ENCODE assay signal across 24 mouse cellular contexts in the genomic region with DNA sequence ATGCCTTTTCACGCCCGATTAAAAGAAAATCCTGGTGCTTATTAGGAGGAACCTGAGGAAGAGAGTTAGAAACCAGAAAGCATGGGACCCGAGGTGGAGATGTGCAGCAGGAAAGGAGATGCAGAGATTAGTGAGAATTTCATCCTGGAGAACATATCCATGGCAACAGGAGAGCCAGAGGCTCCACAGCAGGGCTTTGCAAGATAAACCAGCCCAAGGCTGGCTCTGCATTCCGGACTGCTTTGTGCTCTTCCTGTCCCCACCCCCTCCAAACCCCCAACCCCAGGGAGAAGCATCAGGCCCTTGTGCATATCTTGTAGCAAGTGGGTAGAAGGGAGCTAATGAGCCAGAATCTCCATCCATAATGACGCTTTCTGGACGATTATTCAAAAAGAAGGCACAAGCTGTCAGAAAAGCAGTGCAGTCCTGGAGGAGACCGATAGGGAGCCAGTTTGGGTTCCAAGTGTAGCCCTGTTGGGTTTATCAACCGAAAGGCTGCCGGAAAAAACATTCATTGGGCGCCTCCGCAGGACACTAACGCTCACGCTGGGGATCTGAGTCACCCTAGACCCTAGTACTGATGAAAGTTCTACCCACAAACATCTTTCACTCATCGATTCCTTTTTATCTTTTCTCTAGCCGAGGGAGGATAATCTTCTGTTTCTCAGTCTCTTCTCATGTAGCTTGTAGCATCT. TPM values are rescaled to one million over a fixed set of nuclear protein-coding genes. Genes with fewer than 3 reads are reported as not detected.
A peak's percentile ranks its signal among the peaks of the same experiment; 100 is the strongest.
DNase-seq lines count a peak whose midpoint lies in the region; ATAC-seq lines count a peak whose summit lies in the region.
"Had no signal": no experiment of that assay in that cellular context is flagged by ENCODE, and none has a peak within 500 bp of the region (broad histone marks: within the 10 kb centered on the region; RNA-seq: fewer than 3 reads in every experiment).

No protein-coding gene starts in this region.

- no peak overlapping the region for H3K9ac ChIP-seq in midbrain, embryonic 12.5 days (replicated peaks)
- H3K9ac ChIP-seq: embryonic facial prominence, embryonic 12.5 days; lung, embryonic 14.5 days; neural tube, embryonic 12.5 days had no signal

- H3K27me3 ChIP-seq in midbrain, embryonic 12.5 days, result no peaks in the 10 kb centered on the region
- H3K27me3 ChIP-seq: embryonic facial prominence, embryonic 12.5 days; megakaryocyte, embryonic 14.5 days; neural tube, embryonic 12.5 days had no signal

- peak; percentile 65 for ATAC-seq in midbrain, embryonic 12.5 days (ENCODE audit: low FRiP score, low read depth)
- ATAC-seq: inflammation-experienced regulatory T-cells, adult 6 months had no signal

- no peaks in the 10 kb centered on the region for H3K4me1 ChIP-seq in midbrain, embryonic 12.5 days
- H3K4me1 ChIP-seq: embryonic facial prominence, embryonic 12.5 days; megakaryocyte, embryonic 14.5 days; neural tube, embryonic 12.5 days had no signal

- DNase-seq in embryo, embryonic 11 days, result peak; percentile 5
- no peak for DNase-seq in embryo, embryonic 9.5 days (ENCODE audit: extremely low spot score)
- peak; percentile 6 to 25 for DNase-seq in layer of hippocampus, adult 18-20 months (ENCODE audit: low spot score in 2 of 2)
- no peak for DNase-seq in layer of hippocampus, adult 8-10 months (ENCODE audit: low spot score in 2 of 2)
- DNase-seq in WW6 (ENCODE audit: low read depth, low spot score), result peak; percentile 11
- no peak for DNase-seq in thymus, postnatal 25 days
- no peak for DNase-seq in heart, postnatal 14 days
- DNase-seq: adrenal gland, adult 8-10 months; cerebellum, adult 9-10 months; gastrocnemius, postnatal 10 days; heart, adult 2 months; layer of hippocampus, adult 9-11 months; lung, embryonic 14.5 days; thymus, adult 18-20 months had no signal

- 47% methylated on average over 15 of the region's 15 CpGs for WGBS in midbrain, embryonic 12.5 days

- peak overlapping the region; percentile 12; the same call in 1 of the 2 replicates for H3K27ac ChIP-seq in midbrain, embryonic 12.5 days (replicated peaks)
- H3K27ac ChIP-seq: embryonic facial prominence, embryonic 12.5 days; heart, adult 2 months; neural tube, embryonic 12.5 days had no signal

- intact Hi-C loops in heart, postnatal 14 days (cut with DNase I), result no loop called here

- no peak overlapping the region for H3K4me2 ChIP-seq in midbrain, embryonic 12.5 days (replicated peaks)
- H3K4me2 ChIP-seq: embryonic facial prominence, embryonic 12.5 days; liver, embryonic 11.5 days; lung, embryonic 14.5 days; neural tube, embryonic 12.5 days had no signal

- no peaks in the 10 kb centered on the region for H3K9me3 ChIP-seq in midbrain, embryonic 12.5 days
- H3K9me3 ChIP-seq: embryonic facial prominence, embryonic 12.5 days; neural tube, embryonic 12.5 days had no signal

- no peaks in the 10 kb centered on the region for H3K36me3 ChIP-seq in midbrain, embryonic 12.5 days
- H3K36me3 ChIP-seq: embryonic facial prominence, embryonic 12.5 days; neural tube, embryonic 12.5 days had no signal

- no peak overlapping the region for H3K4me3 ChIP-seq in midbrain, embryonic 12.5 days
- H3K4me3 ChIP-seq: embryonic facial prominence, embryonic 12.5 days; heart, adult 2 months; megakaryocyte, embryonic 14.5 days; neural tube, embryonic 12.5 days had no signal

RNA-seq across cellular contexts. Expression of a gene that starts 31.2 kb away (rescaled TPM):
- total RNA-seq in layer of hippocampus, adult 18-20 months (2021), result under 1 TPM; 0.20 to 0.27 TPM
- total RNA-seq in layer of hippocampus, adult 8-10 months (2022), result under 1 TPM in 3 of 4 experiments, not detected in 1; 0.13 to 0.24 (median 0.20) TPM
- not detected in 2 replicates for polyA plus RNA-seq in midbrain, embryonic 12.5 days (2016; fragmentation: Nextera tagmentation; extraction: Ambion mirVana)
- total RNA-seq in heart, postnatal 14 days (2021), result under 1 TPM in 1 of 2 experiments, not detected in 1; 0.10 TPM
- total RNA-seq: gastrocnemius, postnatal 10 days; left cerebral cortex, postnatal 36 days had no signal
- polyA plus RNA-seq: embryonic facial prominence, embryonic 12.5 days; heart, adult 2 months; heart, embryonic 16.5 days; kidney, embryonic 16.5 days; liver, embryonic 11.5 days; lung, embryonic 14.5 days; neural tube, embryonic 12.5 days; small intestine, adult 2 months had no signal

Comparison
In these comparisons a context has a peak if more than half of its experiments do, and no peak if none do; other contexts are left out.
1. DNase-seq: peak in embryo, embryonic 11 days (single experiment), layer of hippocampus, adult 18-20 months (2 of 2) and WW6 (single experiment); none in embryo, embryonic 9.5 days (single experiment), layer of hippocampus, adult 8-10 months (0 of 2), thymus, postnatal 25 days (single experiment) and heart, postnatal 14 days (0 of 2).